Mouse (Mus musculus) CH12.LX (cell line): Measurements from ENCODE around the gene Rnf128.

Experiments used
- CHD2 ChIP-seq: IDR thresholded peaks from 2 replicates; pipeline ENCODE4 v1.6.1; 2011; ENCODE audit warnings: low read length, improper control_type of control experiment
- CTCF ChIP-seq, 2 experiments: IDR thresholded peaks in 1 of 2; conservative IDR thresholded peaks in 1 of 2; 2 replicates each; pipeline ENCODE4 v1.5.1; 2011 to 2012; ENCODE audit warnings: low read depth in 2 of 2, low read length in 2 of 2, improper control_type of control experiment in 1 of 2, inconsistent platforms in 1 of 2, mild to moderate bottlenecking in 1 of 2, moderate library complexity in 1 of 2
- E2F4 ChIP-seq: IDR thresholded peaks from 2 replicates; pipeline ENCODE4 v1.6.1; 2011; ENCODE audit warnings: low read depth, low read length, improper control_type of control experiment; ENCODE audit not compliant: insufficient replicate concordance
- EP300 ChIP-seq: IDR thresholded peaks from 2 replicates; pipeline ENCODE4 v1.6.1; 2011; ENCODE audit warnings: low read length, improper control_type of control experiment
- KAT2A ChIP-seq: IDR thresholded peaks from 2 replicates; pipeline ENCODE4 v1.6.1; 2012; ENCODE audit warnings: low read length, improper control_type of control experiment, inconsistent platforms; ENCODE audit not compliant: insufficient replicate concordance
- MYC ChIP-seq: IDR thresholded peaks from 2 replicates; pipeline ENCODE4 v1.6.1; 2011; ENCODE audit warnings: low read depth, mild to moderate bottlenecking, improper control_type of control experiment, low read length
- NRF1 ChIP-seq: IDR thresholded peaks from 2 replicates; pipeline ENCODE4 v1.6.1; 2014; ENCODE audit warnings: low read depth, mild to moderate bottlenecking, inconsistent platforms, low read length, improper control_type of control experiment, moderate library complexity
- POLR2A ChIP-seq: IDR thresholded peaks from 2 replicates; pipeline ENCODE4 v1.6.1; 2011; ENCODE audit warnings: low read depth, mild to moderate bottlenecking, improper control_type of control experiment, low read length
- RAD21 ChIP-seq: IDR thresholded peaks from 2 replicates; pipeline ENCODE4 v1.6.1; 2011; ENCODE audit warnings: low read depth, mild to moderate bottlenecking, low read length, improper control_type of control experiment, moderate library complexity
- TBP ChIP-seq: conservative IDR thresholded peaks from 2 replicates; pipeline ENCODE4 v1.6.1; 2011; ENCODE audit warnings: low read depth, low read length, improper control_type of control experiment
- USF1 ChIP-seq: IDR thresholded peaks from 2 replicates; pipeline ENCODE4 v1.6.1; 2014; ENCODE audit warnings: low read depth, mild to moderate bottlenecking, inconsistent platforms, low read length, improper control_type of control experiment
- USF2 ChIP-seq: conservative IDR thresholded peaks from 2 replicates; pipeline ENCODE4 v1.6.1; 2011; ENCODE audit warnings: low read depth, low read length, improper control_type of control experiment
- ZC3H11A ChIP-seq: IDR thresholded peaks from 2 replicates; pipeline ENCODE4 v1.6.1; 2012; ENCODE audit warnings: low read depth, mild to moderate bottlenecking, inconsistent platforms, low read length, improper control_type of control experiment
- ZKSCAN1 ChIP-seq: IDR thresholded peaks from 2 replicates; pipeline ENCODE4 v1.6.1; 2012; ENCODE audit warnings: low read depth, inconsistent platforms, low read length, improper control_type of control experiment, borderline replicate concordance

DNA sequence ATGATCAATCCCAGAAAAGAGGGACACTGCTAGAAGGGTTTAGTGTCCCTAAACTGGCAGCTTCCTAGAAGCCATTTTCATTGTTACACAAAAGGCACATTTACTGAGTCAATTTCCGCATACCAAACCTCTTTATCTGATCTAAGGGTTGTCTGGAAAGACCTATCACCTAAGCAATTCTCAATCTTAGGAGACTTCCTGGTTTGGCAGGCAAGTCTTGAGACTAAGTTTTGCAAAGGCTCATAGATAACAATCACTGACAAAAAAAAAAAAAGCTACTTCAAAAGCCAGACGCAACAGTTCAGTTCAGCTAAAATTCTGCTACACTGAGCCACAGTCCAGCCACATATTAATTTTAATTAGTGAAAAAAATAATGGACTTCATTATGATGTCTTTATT, 43.9 kb upstream of the Rnf128 start:
- TF ChIP-seq ZC3H11A (no peak), USF2 (no peak), CTCF (conservative IDR thresholded peaks at IDR 0.05 in 1 of 2, IDR thresholded peaks at IDR 0.05 in 1 of 2; ENCODE audit: low read depth in 2 of 2, low read length in 2 of 2) (no peak), POLR2A (no peak), CHD2 (no peak), USF1 (no peak), ZKSCAN1 (no peak), KAT2A (no peak), NRF1 (no peak), TBP (no peak), RAD21 (no peak), E2F4 (no peak), EP300 (no peak), MYC (no peak)
